Mouse (Mus musculus) liver, adult 2 months (tissue): ENCODE measurements around the gene Nfkbib. TPM values are rescaled to one million over a fixed set of nuclear protein-coding genes. Genes with fewer than 3 reads are reported as not detected.
A peak's percentile ranks its signal among the peaks of the same experiment; 100 is the strongest.

Experiments
- DNase-seq: peaks from one replicate; pipeline ENCODE4 v3.0.0-alpha.2; 2011; ENCODE audit warnings: low read depth, low spot score; ENCODE audit errors: extremely low read depth
- H3K27ac ChIP-seq: fragments of 200-500 bp; replicated peaks from 2 replicates; pipeline ENCODE4 v1.5.1; 2012; ENCODE audit warnings: low read depth, mild to moderate bottlenecking, control low read depth, inconsistent platforms, low read length; ENCODE audit not compliant: insufficient read depth
- H3K27me3 ChIP-seq: fragments of 200-500 bp; 2 replicates; pipeline ENCODE4 v1.6.1; 2012; ENCODE audit warnings: mild to moderate bottlenecking, moderate library complexity, low read length, inconsistent platforms; ENCODE audit not compliant: control insufficient read depth, insufficient read depth
- H3K36me3 ChIP-seq: fragments of 200-500 bp; 2 replicates; pipeline ENCODE4 v1.6.1; 2012; ENCODE audit warnings: low read length, inconsistent platforms; ENCODE audit not compliant: control insufficient read depth, insufficient read depth
- H3K4me1 ChIP-seq: fragments of 200-500 bp; 2 replicates; pipeline ENCODE4 v1.6.1; 2011; ENCODE audit warnings: low read length; ENCODE audit not compliant: control insufficient read depth, insufficient read depth
- H3K4me3 ChIP-seq: fragments of 200-500 bp; 2 replicates; pipeline ENCODE4 v1.5.1; 2011; ENCODE audit warnings: low read depth, mild to moderate bottlenecking, control low read depth, low read length, moderate library complexity; ENCODE audit not compliant: insufficient read depth
- H3K79me2 ChIP-seq: fragments of 200-500 bp; 2 replicates; pipeline ENCODE4 v1.6.1; 2012; ENCODE audit warnings: inconsistent platforms, mild to moderate bottlenecking, low read length, moderate library complexity; ENCODE audit not compliant: control insufficient read depth, insufficient read depth
- H3K9ac ChIP-seq: fragments of 200-500 bp; 2 replicates; pipeline ENCODE4 v1.6.1; 2012; ENCODE audit warnings: low read depth, mild to moderate bottlenecking, control low read depth, inconsistent platforms, low read length
- CTCF ChIP-seq: fragments of 200-500 bp; IDR thresholded peaks from 2 replicates; pipeline ENCODE4 v1.5.1; 2011; ENCODE audit warnings: low read depth, low read length, control low read depth
- POLR2A ChIP-seq: fragments of 200-500 bp; IDR thresholded peaks from 2 replicates; pipeline ENCODE4 v1.6.1; 2011; ENCODE audit warnings: low read length, control low read depth; ENCODE audit not compliant: insufficient read depth; ENCODE audit errors: extremely low read depth
- WGBS: fragments of 180-500 bp; shearing (Covaris S2); methylation state at CpG from one replicate; pipeline ENCODE4 v1.1.7; 2018; 5-methylcytosine and 5-hydroxymethylcytosine counted together
- polyA plus RNA-seq: library from polyadenylated mRNA; depleted of rRNA; stranded (reverse); fragments of >200 nt; gene quantifications from 2 replicates; pipeline ENCODE4 v1.2.3, GENCODE M21; 2012
- total RNA-seq: library from RNA; depleted of rRNA; stranded (reverse); fragments of >200 nt; gene quantifications from 2 replicates; pipeline ENCODE4 v1.2.3, GENCODE M21; 2014

The Nfkbib gene
- total and polyA plus RNA-seq, 2 experiments, result 7.3 to 39.9 TPM

GRCm38 (mm10) chr7:28790066-28790806, 22.9 kb upstream of the Nfkbib start:
- DNase-seq, result no peak
- Histone ChIP-seq H3K27me3 (no peaks in the 10 kb centered on the region), H3K9ac (no peak overlapping the region), H3K4me3 (no peak overlapping the region), H3K4me1 (no peaks in the 10 kb centered on the region), H3K27ac (no peak overlapping the region), H3K36me3 (no peaks in the 10 kb centered on the region; the same call in 1 of the 2 replicates), H3K79me2 (no peaks in the 10 kb centered on the region)
- WGBS, result 76% methylated on average over 8 of the region's 8 CpGs
- TF ChIP-seq POLR2A, result no peak
- peak; percentile 12; the same call in 1 of the 2 replicates for TF ChIP-seq CTCF

- Histone ChIP-seq H3K79me2 (no peaks in the 10 kb centered on the region), H3K4me1 (no peaks in the 10 kb centered on the region), H3K36me3 (no peaks in the 10 kb centered on the region; the same call in 1 of the 2 replicates), H3K27ac (no peak overlapping the region), H3K27me3 (no peaks in the 10 kb centered on the region), H3K9ac (no peak overlapping the region), H3K4me3 (no peak overlapping the region; the same call in 1 of the 2 replicates)
- TF ChIP-seq POLR2A, result no peak
- no peak for TF ChIP-seq CTCF
- DNase-seq, result no peak
- 95% methylated on average over 3 of the region's 3 CpGs for WGBS
Observed at GRCm38 (mm10) chr7:28789235-28789634, 21.9 kb upstream of the Nfkbib start.

GRCm38 (mm10) chr7:28788307-28789195, 21.2 kb upstream of the Nfkbib start, which contains the start of gene Rinl:
Rinl (plus strand) TSS chr7:28788969.
- no peaks in the 10 kb centered on the region for H3K79me2 ChIP-seq
- no peak for DNase-seq
- H3K36me3 ChIP-seq, result no peaks in the 10 kb centered on the region; the same call in 1 of the 2 replicates
- H3K27ac ChIP-seq, result no peak within 1 kb of the TSS
- no peaks in the 10 kb centered on the region for H3K4me1 ChIP-seq
- H3K9ac ChIP-seq, result no peak within 1 kb of the TSS
- TF ChIP-seq CTCF (no peak), POLR2A (no peak)
- H3K4me3 ChIP-seq, result peak within 1 kb of the TSS; percentile 38
- whole genome bisulfite sequencing, result 74% methylated on average over 5 of the region's 5 CpGs
- H3K27me3 ChIP-seq, result no peaks in the 10 kb centered on the region

- no peaks in the 10 kb centered on the region for H3K4me1 ChIP-seq
- H3K79me2 ChIP-seq, result no peaks in the 10 kb centered on the region
- H3K9ac ChIP-seq, result no peak overlapping the region
- no peaks in the 10 kb centered on the region for H3K27me3 ChIP-seq
- no peak overlapping the region for H3K27ac ChIP-seq
- whole genome bisulfite sequencing, result 97% methylated on average over 9 of the region's 9 CpGs
- H3K4me3 ChIP-seq, result no peak overlapping the region
- H3K36me3 ChIP-seq, result no peaks in the 10 kb centered on the region; the same call in 1 of the 2 replicates
- no peak for DNase-seq
- TF ChIP-seq CTCF (no peak), POLR2A (no peak)
Observed at GRCm38 (mm10) chr7:28787884-28788283, 20.6 kb upstream of the Nfkbib start.

- no peak overlapping the region for H3K9ac ChIP-seq
- no peak overlapping the region for H3K4me3 ChIP-seq
- TF ChIP-seq POLR2A (no peak), CTCF (no peak)
- H3K36me3 ChIP-seq, result no peaks in the 10 kb centered on the region; the same call in 1 of the 2 replicates
- no peak overlapping the region for H3K27ac ChIP-seq
- H3K27me3 ChIP-seq, result no peaks in the 10 kb centered on the region
- 88% methylated on average over 5 of the region's 5 CpGs for WGBS
- no peaks in the 10 kb centered on the region for H3K4me1 ChIP-seq
- DNase-seq, result no peak
- no peaks in the 10 kb centered on the region for H3K79me2 ChIP-seq
Observed at GRCm38 (mm10) chr7:28785161-28785560, 17.8 kb upstream of the Nfkbib start.
